Mouse (Mus musculus): ENCODE results near the gene Usp25.

DNA sequence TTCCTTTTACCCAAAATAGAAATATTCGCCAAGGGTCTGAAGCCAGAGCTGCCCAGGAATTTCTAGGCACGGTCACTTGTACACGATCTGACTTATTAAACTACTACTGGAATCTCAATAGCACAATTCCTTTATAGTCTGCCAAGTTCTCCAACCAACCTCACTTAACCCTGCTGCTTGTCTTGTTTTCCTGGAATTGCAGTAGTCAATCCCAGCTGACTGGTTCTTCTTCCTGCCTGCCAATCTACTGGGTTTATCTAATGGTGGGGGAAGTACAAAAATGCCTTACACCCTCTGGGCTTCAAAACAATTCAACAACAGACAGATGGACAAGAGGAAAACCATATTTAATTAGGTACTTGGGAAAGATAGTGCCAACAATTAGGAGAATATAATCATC, 9.6 kb upstream of the Usp25 start:
- no peak for TF ChIP-seq POLR2A (IDR thresholded peaks at IDR 0.05; ENCODE audit: insufficient read depth, low read depth, low read length)
- no peak for TF ChIP-seq CTCF (IDR thresholded peaks at IDR 0.05; ENCODE audit: insufficient read depth, low read depth, low read length)
